In genomic region chr2:30927844-30928628, GRCm38 (mm10) we compare ENCODE assay signal across 8 mouse cellular contexts. TPM values are rescaled to one million over a fixed set of nuclear protein-coding genes. Genes with fewer than 3 reads are reported as not detected.
DNase-seq lines count a peak whose midpoint lies in the region; ATAC-seq lines count a peak whose summit lies in the region.

No protein-coding gene starts in this region.

- H3K4me3 ChIP-seq in liver, embryonic 12.5 days, result no peak overlapping the region
- H3K4me3 ChIP-seq in neural tube, embryonic 11.5 days (ENCODE audit: low read depth, low read length), result no peak overlapping the region
- no peak overlapping the region for H3K4me3 ChIP-seq in stomach, embryonic 15.5 days (replicated peaks)

- H3K4me1 ChIP-seq in liver, embryonic 12.5 days, result peaks cover 26% of the 10 kb centered on the region
- no peaks in the 10 kb centered on the region for H3K4me1 ChIP-seq in neural tube, embryonic 11.5 days (ENCODE audit: control insufficient read depth, insufficient read depth, low read length)
- H3K4me1 ChIP-seq in stomach, embryonic 15.5 days, result peaks cover 25% of the 10 kb centered on the region

- ATAC-seq in liver, embryonic 12.5 days, result peak; percentile 51
- ATAC-seq in neural tube, embryonic 11.5 days (ENCODE audit: insufficient read depth, low FRiP score, low TSS enrichment), result no peak
- ATAC-seq in stomach, embryonic 15.5 days (ENCODE audit: insufficient read depth, low FRiP score, low read depth), result peak; percentile 38; the same call in 1 of the 2 replicates

- peak overlapping the region; percentile 67 for H3K27ac ChIP-seq in liver, embryonic 12.5 days
- no peak overlapping the region for H3K27ac ChIP-seq in neural tube, embryonic 11.5 days (ENCODE audit: low read depth, low read length)
- peak overlapping the region; percentile 31; the same call in 1 of the 2 replicates for H3K27ac ChIP-seq in stomach, embryonic 15.5 days

- no peak overlapping the region for H3K9ac ChIP-seq in liver, embryonic 12.5 days
- no peak overlapping the region for H3K9ac ChIP-seq in neural tube, embryonic 11.5 days (ENCODE audit: low read length)
- no peak overlapping the region for H3K9ac ChIP-seq in stomach, embryonic 15.5 days

- peaks cover 7% of the 10 kb centered on the region; the same call in 1 of the 2 replicates for H3K27me3 ChIP-seq in liver, embryonic 12.5 days (replicated peaks)
- no peaks in the 10 kb centered on the region for H3K27me3 ChIP-seq in neural tube, embryonic 11.5 days (ENCODE audit: control insufficient read depth, insufficient read depth, low read length)
- no peaks in the 10 kb centered on the region for H3K27me3 ChIP-seq in stomach, embryonic 15.5 days (replicated peaks)

- 18% methylated on average over 14 of the region's 14 CpGs for WGBS in liver, embryonic 12.5 days (ENCODE audit: insufficient replicate concordance)
- WGBS in neural tube, embryonic 11.5 days, result 23% methylated on average over 14 of the region's 14 CpGs
- 26% methylated on average over 14 of the region's 14 CpGs for WGBS in stomach, embryonic 15.5 days

- peak; percentile 53 for DNase-seq in urinary bladder, adult 2 months (ENCODE audit: low spot score)
- DNase-seq in urinary bladder, adult 18-20 months (ENCODE audit: low spot score in 2 of 2), result no peak
- DNase-seq in embryo, embryonic 9.5 days (ENCODE audit: extremely low spot score), result peak; percentile 75
- DNase-seq in heart, adult 11 months, result peak; percentile 97
- DNase-seq in kidney, adult 8-10 months, result peak; percentile 52 to 79
- peak; percentile 80 for DNase-seq in neural tube, embryonic 11.5 days (ENCODE audit: low spot score)

- H3K9me3 ChIP-seq in liver, embryonic 12.5 days (replicated peaks), result no peaks in the 10 kb centered on the region
- no peaks in the 10 kb centered on the region for H3K9me3 ChIP-seq in neural tube, embryonic 11.5 days (ENCODE audit: control insufficient read depth, low read length)
- H3K9me3 ChIP-seq in stomach, embryonic 15.5 days, result no peaks in the 10 kb centered on the region

- peak overlapping the region; percentile 72 for H3K4me2 ChIP-seq in liver, embryonic 12.5 days
- H3K4me2 ChIP-seq in neural tube, embryonic 11.5 days (ENCODE audit: low read depth), result no peak overlapping the region
- H3K4me2 ChIP-seq in stomach, embryonic 15.5 days, result peak overlapping the region; percentile 33; the same call in 1 of the 2 replicates

- no peaks in the 10 kb centered on the region for H3K36me3 ChIP-seq in liver, embryonic 12.5 days
- no peaks in the 10 kb centered on the region for H3K36me3 ChIP-seq in neural tube, embryonic 11.5 days (ENCODE audit: control insufficient read depth, insufficient read depth, low read length)
- no peaks in the 10 kb centered on the region for H3K36me3 ChIP-seq in stomach, embryonic 15.5 days

RNA-seq across cellular contexts. Expression of gene Ptges, which starts 1.6 kb away (rescaled TPM):
- polyA plus RNA-seq in urinary bladder, adult 2 months (2012; rRNA removed), result 64.8 and 69.3 TPM in 2 replicates
- 0.25 and 0.63 TPM in 2 replicates for polyA plus RNA-seq in liver, embryonic 12.5 days (2016; fragmentation: Nextera tagmentation; extraction: Ambion mirVana)
- polyA plus RNA-seq in neural tube, embryonic 11.5 days (2014; fragmentation: Nextera tagmentation; extraction: Ambion mirVana), result 2.6 and 4.3 TPM in 2 replicates
- polyA plus RNA-seq in stomach, embryonic 15.5 days (2015; fragmentation: Nextera tagmentation; extraction: Ambion mirVana), result 6.7 and 9.0 TPM in 2 replicates

RNA-seq across cellular contexts. Expression of gene Tor1b, which starts 24.7 kb away (rescaled TPM):
- polyA plus RNA-seq in urinary bladder, adult 2 months (2012; rRNA removed), result 45.0 and 47.1 TPM in 2 replicates
- polyA plus RNA-seq in liver, embryonic 12.5 days (2016; fragmentation: Nextera tagmentation; extraction: Ambion mirVana), result 21.3 and 21.8 TPM in 2 replicates
- polyA plus RNA-seq in neural tube, embryonic 11.5 days (2014; fragmentation: Nextera tagmentation; extraction: Ambion mirVana), result 20.7 and 22.7 TPM in 2 replicates
- polyA plus RNA-seq in stomach, embryonic 15.5 days (2015; fragmentation: Nextera tagmentation; extraction: Ambion mirVana), result 30.6 and 31.1 TPM in 2 replicates

RNA-seq across cellular contexts. Expression of gene Tor1a, which starts 39.7 kb away (rescaled TPM):
- 36.9 and 46.8 TPM in 2 replicates for polyA plus RNA-seq in urinary bladder, adult 2 months (2012; rRNA removed)
- polyA plus RNA-seq in liver, embryonic 12.5 days (2016; fragmentation: Nextera tagmentation; extraction: Ambion mirVana), result 46.2 and 51.8 TPM in 2 replicates
- 71.0 and 81.8 TPM in 2 replicates for polyA plus RNA-seq in neural tube, embryonic 11.5 days (2014; fragmentation: Nextera tagmentation; extraction: Ambion mirVana)
- polyA plus RNA-seq in stomach, embryonic 15.5 days (2015; fragmentation: Nextera tagmentation; extraction: Ambion mirVana), result 73.9 and 74.5 TPM in 2 replicates

RNA-seq across cellular contexts. Expression of gene BC005624, which starts 54.0 kb away (rescaled TPM):
- polyA plus RNA-seq in urinary bladder, adult 2 months (2012; rRNA removed), result 68.9 and 69.1 TPM in 2 replicates
- polyA plus RNA-seq in liver, embryonic 12.5 days (2016; fragmentation: Nextera tagmentation; extraction: Ambion mirVana), result 36.9 and 41.2 TPM in 2 replicates
- polyA plus RNA-seq in neural tube, embryonic 11.5 days (2014; fragmentation: Nextera tagmentation; extraction: Ambion mirVana), result 62.4 and 70.7 TPM in 2 replicates
- 53.8 TPM in 2 replicates for polyA plus RNA-seq in stomach, embryonic 15.5 days (2015; fragmentation: Nextera tagmentation; extraction: Ambion mirVana)

RNA-seq across cellular contexts. Expression of gene Usp20, which starts 54.0 kb away (rescaled TPM):
- polyA plus RNA-seq in urinary bladder, adult 2 months (2012; rRNA removed), result 13.5 and 14.7 TPM in 2 replicates
- polyA plus RNA-seq in liver, embryonic 12.5 days (2016; fragmentation: Nextera tagmentation; extraction: Ambion mirVana), result 7.6 and 8.4 TPM in 2 replicates
- 17.9 and 18.2 TPM in 2 replicates for polyA plus RNA-seq in neural tube, embryonic 11.5 days (2014; fragmentation: Nextera tagmentation; extraction: Ambion mirVana)
- 17.4 and 19.0 TPM in 2 replicates for polyA plus RNA-seq in stomach, embryonic 15.5 days (2015; fragmentation: Nextera tagmentation; extraction: Ambion mirVana)

Comparison
In these comparisons a context has a peak if more than half of its experiments do, and no peak if none do; other contexts are left out.
1. DNase-seq: peak in urinary bladder, adult 2 months (single experiment), embryo, embryonic 9.5 days (single experiment), heart, adult 11 months (single experiment), kidney, adult 8-10 months (2 of 2) and neural tube, embryonic 11.5 days (single experiment); none in urinary bladder, adult 18-20 months (0 of 2).